Mouse (Mus musculus): Measurements from ENCODE around the gene Dnah14. TPM values are rescaled to one million over a fixed set of nuclear protein-coding genes. Genes with fewer than 3 reads are reported as not detected.
A peak's percentile ranks its signal among the peaks of the same experiment; 100 is the strongest.

Dnah14 gene
- polyA plus RNA-seq, 2 experiments from 2014 or later = 3.3 to 3.4 TPM

DNA sequence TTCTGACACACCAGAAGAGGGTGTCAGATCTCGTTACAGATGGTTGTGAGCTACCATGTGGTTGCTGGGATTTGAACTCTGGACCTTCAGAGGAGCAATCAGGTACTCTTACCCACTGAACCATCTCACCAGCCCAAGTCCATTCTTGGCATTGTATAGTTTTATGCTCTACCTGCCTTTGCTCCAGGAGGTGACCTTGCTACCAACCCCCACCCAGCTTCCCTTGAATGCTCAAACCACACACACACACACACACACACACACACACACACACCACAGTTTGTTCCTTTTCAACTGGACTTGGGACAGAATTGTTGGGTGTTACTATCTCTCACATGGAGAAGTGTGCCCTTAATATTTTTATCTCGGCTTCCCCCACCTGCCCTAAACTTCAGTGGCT, 280.0 kb downstream of the Dnah14 start:
- ATAC-seq = no peak

DNA sequence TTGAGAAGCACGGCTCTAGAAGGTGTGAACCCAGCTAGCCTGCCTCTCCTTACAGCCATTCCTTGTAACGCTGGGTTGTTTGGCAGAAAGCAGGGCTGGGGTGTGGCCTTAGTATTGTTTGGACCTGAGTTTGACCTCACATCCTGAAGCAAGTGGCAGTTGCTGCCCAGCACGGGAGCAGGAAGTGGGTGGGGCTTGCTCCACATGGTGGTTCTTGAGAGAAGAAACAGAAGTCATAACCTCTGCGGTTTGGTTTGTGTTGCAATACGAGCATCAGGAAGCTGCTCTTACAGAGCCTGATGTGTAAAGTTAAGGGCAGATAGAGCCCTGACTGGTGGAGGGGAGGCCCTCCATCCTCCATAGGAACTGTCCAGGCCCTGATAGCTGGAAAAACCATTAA, 284.3 kb downstream of the Dnah14 start:
- peak; percentile 97 for ATAC-seq

DNA sequence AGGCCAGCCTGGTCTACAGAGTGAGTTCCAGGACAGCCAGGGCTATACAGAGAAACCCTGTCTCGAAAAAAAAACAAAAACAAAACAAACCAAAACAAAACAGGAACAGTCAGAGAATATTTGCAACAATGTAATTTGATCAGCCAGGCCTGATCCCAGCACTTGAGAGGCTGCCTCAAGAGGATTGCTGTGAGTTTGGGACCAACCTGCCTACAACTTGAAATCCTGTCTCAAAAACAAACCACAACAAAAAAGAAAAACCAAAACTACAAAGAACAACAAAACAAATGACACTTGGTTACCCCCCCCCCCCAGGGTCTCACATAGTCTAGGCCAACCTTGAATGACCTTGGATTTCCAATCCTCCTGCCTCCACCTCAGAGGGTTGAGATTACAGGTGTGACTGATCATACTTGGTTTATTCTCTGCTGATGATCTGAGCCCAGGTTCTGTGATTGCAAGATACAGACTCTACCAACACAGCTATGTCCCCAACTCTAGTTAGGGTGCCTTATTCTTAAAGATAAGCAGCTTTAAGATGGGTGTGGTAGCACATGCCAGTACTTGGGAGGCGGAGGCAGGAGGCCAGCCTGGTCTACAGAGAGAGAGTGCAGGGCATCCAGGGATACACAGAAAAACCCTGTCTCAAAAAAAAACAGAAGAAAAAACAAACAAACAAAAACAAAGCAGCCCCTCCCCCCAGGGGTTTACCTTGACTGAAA, 285.0 kb downstream of the Dnah14 start:
- ATAC-seq = no peak

DNA sequence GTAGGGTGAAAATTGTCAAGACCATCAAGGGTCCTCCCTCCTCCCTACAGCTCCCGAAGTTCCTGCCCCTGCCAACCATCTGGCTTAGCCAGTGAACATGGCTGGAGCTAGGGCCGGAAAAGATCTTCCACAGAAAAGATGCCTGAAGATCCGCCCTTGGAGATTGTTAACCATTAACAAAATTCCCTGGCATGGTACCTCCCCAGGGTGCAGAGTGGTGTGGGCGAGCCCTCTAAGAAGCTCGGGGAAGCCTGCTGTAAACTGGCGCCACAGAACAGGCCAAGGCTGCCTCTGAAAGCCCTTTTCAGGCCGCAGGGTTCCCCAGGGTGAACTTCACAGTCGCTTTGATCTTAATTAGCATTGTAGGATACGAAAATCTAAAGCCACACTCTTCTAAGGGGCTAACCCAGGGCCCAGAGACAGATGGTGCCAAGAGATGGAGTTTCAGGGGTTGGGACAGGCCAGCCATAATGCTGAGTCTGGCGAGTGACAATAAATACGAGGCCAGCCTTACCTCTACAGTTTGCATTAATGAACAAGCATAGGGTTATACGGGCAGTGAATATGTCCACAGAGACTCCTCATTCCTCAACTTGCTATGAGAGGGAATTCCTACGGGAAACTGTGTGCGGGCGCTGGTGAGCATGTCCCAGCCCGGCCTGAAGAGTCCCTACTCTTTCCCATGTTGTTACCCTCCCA, 286.5 kb downstream of the Dnah14 start:
- no peak for ATAC-seq

DNA sequence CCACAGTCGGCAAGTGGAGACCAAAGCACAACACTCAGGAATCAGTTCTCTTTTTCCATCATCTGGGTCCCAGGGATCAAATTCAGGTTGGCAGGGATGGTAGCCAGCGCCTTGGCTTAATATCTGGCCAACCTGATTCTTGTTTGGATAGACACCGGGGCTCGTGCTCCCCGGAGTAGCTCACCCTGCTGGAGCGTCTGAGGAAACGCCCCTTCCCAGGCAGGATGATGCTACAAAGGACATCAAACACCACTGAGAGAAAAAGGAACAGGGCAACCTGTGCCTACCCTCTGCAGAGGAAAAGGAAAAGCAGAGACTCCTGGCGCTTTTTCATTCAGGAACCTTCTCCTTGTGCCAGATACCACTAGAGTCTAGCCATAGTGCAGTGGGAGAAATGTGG, 287.1 kb downstream of the Dnah14 start:
- ATAC-seq = no peak

Other genes with a start within 250 kb of the Dnah14 start
- not detected for gene Cnih3, start 223.9 kb upstream of the Dnah14 start, polyA plus RNA-seq (2017; shearing (Covaris generic))
- not detected for gene Ccdc121, start 65.1 kb upstream of the Dnah14 start, polyA plus RNA-seq (2017; shearing (Covaris generic))

Measured in CD4-positive, CD25-positive, alpha-beta regulatory T cell, adult 4 months (primary cell).